Mouse (Mus musculus): ENCODE results near the gene Dgkd.

DNA sequence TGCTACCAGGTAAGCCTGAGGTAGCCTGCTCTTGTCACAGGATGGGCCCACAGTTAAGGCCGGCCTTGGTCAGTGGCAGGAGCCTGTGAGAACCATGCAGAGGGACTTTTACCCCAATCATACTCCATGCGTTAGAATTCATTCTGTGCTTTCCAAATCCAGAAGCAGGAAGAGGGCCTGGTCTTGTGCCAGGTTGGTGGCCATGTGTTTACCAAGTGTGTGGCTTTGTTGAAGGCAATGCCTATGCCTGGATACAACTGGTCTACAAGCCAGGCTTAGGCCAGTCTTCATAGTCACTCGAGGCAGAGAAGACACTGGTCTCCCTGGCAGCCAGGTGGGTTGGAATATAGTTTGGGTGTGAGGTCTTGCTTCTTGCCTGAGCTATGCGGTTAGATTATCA is 38.5 kb downstream of the Dgkd start:
- TF ChIP-seq CTCF (IDR thresholded peaks at IDR 0.05) (no peak), POLR2A (IDR thresholded peaks at IDR 0.05; ENCODE audit: insufficient read depth, low read depth, low read length) (no peak), EP300 (IDR thresholded peaks at IDR 0.05; ENCODE audit: insufficient read depth, low read depth, low read length) (no peak)
